Mouse (Mus musculus) lung, postnatal 0 days (tissue): ENCODE measurements around the gene Ric8b. TPM values are rescaled to one million over a fixed set of nuclear protein-coding genes. Genes with fewer than 3 reads are reported as not detected.

ENCODE experiments used
- ATAC-seq: fragments of 200-750 bp; cut with Nextera tagmentation; 2 replicates; pipeline ENCODE4 v1.8.0; 2017; ENCODE audit warnings: moderate library complexity
- DNase-seq: peaks from one replicate; pipeline ENCODE4 v3.0.0-alpha.2; 2016; ENCODE audit warnings: low spot score
- H3K27ac ChIP-seq: fragments of 300-500 bp; sonication (generic); 2 replicates; pipeline ENCODE4 v1.5.1; 2014; ENCODE audit warnings: antibody characterized with exemption, mild to moderate bottlenecking, low read length, mixed read lengths
- H3K27me3 ChIP-seq: fragments of 300-500 bp; sonication (generic); replicated peaks from 2 replicates; pipeline ENCODE4 v1.6.1; 2014; ENCODE audit warnings: low read length, mixed read lengths; ENCODE audit not compliant: insufficient read depth
- H3K36me3 ChIP-seq: fragments of 300-500 bp; sonication (generic); 2 replicates; pipeline ENCODE4 v1.6.1; 2014; ENCODE audit warnings: low read length, mixed read lengths; ENCODE audit not compliant: insufficient read depth
- H3K4me1 ChIP-seq: fragments of 300-500 bp; sonication (generic); 2 replicates; pipeline ENCODE4 v1.6.1; 2014; ENCODE audit warnings: antibody characterized with exemption, low read depth, low read length, mixed read lengths; ENCODE audit not compliant: insufficient read depth
- H3K4me2 ChIP-seq: fragments of 300-500 bp; sonication (generic); replicated peaks from 2 replicates; pipeline ENCODE4 v1.6.1; 2014; ENCODE audit warnings: low read depth, mild to moderate bottlenecking, low read length, moderate library complexity, mixed read lengths
- H3K4me3 ChIP-seq: fragments of 300-500 bp; sonication (generic); 2 replicates; pipeline ENCODE4 v1.5.1; 2014; ENCODE audit warnings: low read depth, low read length
- H3K9ac ChIP-seq: fragments of 300-500 bp; sonication (generic); replicated peaks from 2 replicates; pipeline ENCODE4 v1.6.1; 2014; ENCODE audit warnings: low read depth, mild to moderate bottlenecking
- H3K9me3 ChIP-seq: fragments of 300-500 bp; sonication (generic); 2 replicates; pipeline ENCODE4 v1.6.1; 2016; ENCODE audit warnings: low read length, mixed read lengths
- CTCF ChIP-seq: IDR thresholded peaks from 2 replicates; pipeline ENCODE4 v1.5.1; 2016; ENCODE audit warnings: antibody characterized with exemption, mild to moderate bottlenecking
- EP300 ChIP-seq: IDR thresholded peaks from 2 replicates; pipeline ENCODE4 v1.6.1; 2016; ENCODE audit warnings: antibody characterized with exemption, mild to moderate bottlenecking, control low read depth
- WGBS: fragments of 180-500 bp; shearing (Covaris S2); extraction: QIAGEN DNeasy Blood & Tissue Kit; methylation state at CpG from one replicate; pipeline ENCODE4 v1.1.7; 2014; 5-methylcytosine and 5-hydroxymethylcytosine counted together
- polyA plus RNA-seq: library from polyadenylated mRNA; unstranded; fragments of >200 nt; fragmentation: Nextera tagmentation; extraction: Ambion mirVana; gene quantifications from 2 replicates; pipeline ENCODE4 v1.2.1, GENCODE M21; 2015

Ric8b gene
- polyA plus RNA-seq, 1 experiment from 2014 or later, result 9.6 TPM

DNA sequence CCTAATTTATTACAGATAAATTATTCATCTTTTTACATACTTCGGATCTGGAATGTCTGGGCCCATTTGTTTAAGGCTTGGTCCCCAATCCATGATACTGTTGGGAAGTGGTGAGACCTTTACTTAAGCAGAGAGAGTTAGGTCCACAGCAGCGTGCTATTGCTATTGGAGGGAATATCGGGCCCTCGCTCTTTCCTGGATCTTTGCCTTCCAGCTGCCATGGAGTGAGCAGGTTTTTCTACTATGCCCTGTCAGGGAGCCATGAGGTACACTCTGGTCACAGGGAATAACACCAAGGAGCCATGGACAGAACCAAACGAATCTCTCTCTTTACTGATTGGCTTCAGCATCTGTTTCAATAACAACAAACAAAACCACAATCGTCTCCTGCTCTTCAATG is 1.9 kb upstream of the Ric8b start:
- no peaks in the 10 kb centered on the region for H3K9me3 ChIP-seq
- H3K4me2 ChIP-seq, result no peak overlapping the region
- H3K27ac ChIP-seq, result no peak overlapping the region
- TF ChIP-seq CTCF (no peak), EP300 (no peak)
- no peak overlapping the region for H3K4me3 ChIP-seq
- DNase-seq (no peak), ATAC-seq (no peak)
- no peaks in the 10 kb centered on the region for H3K36me3 ChIP-seq
- H3K9ac ChIP-seq, result no peak overlapping the region
- peaks cover 6% of the 10 kb centered on the region; the same call in 1 of the 2 replicates for H3K4me1 ChIP-seq
- no peaks in the 10 kb centered on the region for H3K27me3 ChIP-seq
- WGBS, result 78% methylated on average over 6 of the region's 6 CpGs

- Histone ChIP-seq H3K4me3 (peak overlapping the region; percentile 85), H3K4me1 (peaks cover 6% of the 10 kb centered on the region; the same call in 1 of the 2 replicates), H3K9me3 (no peaks in the 10 kb centered on the region), H3K4me2 (peak overlapping the region; percentile 85), H3K36me3 (no peaks in the 10 kb centered on the region), H3K27me3 (no peaks in the 10 kb centered on the region), H3K27ac (peak overlapping the region; percentile 96), H3K9ac (peak overlapping the region; percentile 69)
- TF ChIP-seq EP300, result no peak
- TF ChIP-seq CTCF, result no peak
- under 1% methylated on average over 21 of the region's 27 CpGs for WGBS
- ATAC-seq (no peak), DNase-seq (no peak)
These were observed 297 bp downstream of the Ric8b start for GRCm38 (mm10) chr10:84917731-84918095.

DNA sequence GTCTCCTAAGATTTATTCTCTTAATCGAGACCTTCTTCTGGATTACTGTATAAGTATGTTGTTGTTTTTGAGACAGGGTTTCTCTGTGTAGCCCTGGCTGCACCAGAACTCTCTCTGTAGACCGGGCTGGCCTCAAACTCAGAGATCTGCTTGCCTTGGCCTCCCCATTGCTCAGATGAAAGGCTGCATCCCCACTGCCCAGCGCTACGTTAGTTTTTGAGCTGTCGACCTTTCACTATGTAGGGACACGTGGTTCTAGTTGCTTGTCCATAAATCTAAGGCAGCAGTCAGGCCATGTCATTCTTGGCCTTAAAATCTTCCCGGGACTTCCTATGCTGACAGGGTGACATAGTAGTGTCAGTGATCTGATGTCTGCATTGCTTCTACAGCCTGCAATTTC is 8.9 kb downstream of the Ric8b start:
- Histone ChIP-seq H3K27me3 (no peaks in the 10 kb centered on the region), H3K27ac (no peak overlapping the region), H3K9me3 (no peaks in the 10 kb centered on the region), H3K9ac (no peak overlapping the region), H3K4me3 (no peak overlapping the region), H3K4me1 (peaks cover 4% of the 10 kb centered on the region; the same call in 1 of the 2 replicates), H3K4me2 (no peak overlapping the region), H3K36me3 (peaks cover 8% of the 10 kb centered on the region; the same call in 1 of the 2 replicates)
- no peak for ATAC-seq
- 70% methylated on average over 7 of the region's 7 CpGs for WGBS
- no peak for TF ChIP-seq CTCF
- TF ChIP-seq EP300, result no peak
- no peak for DNase-seq

DNA sequence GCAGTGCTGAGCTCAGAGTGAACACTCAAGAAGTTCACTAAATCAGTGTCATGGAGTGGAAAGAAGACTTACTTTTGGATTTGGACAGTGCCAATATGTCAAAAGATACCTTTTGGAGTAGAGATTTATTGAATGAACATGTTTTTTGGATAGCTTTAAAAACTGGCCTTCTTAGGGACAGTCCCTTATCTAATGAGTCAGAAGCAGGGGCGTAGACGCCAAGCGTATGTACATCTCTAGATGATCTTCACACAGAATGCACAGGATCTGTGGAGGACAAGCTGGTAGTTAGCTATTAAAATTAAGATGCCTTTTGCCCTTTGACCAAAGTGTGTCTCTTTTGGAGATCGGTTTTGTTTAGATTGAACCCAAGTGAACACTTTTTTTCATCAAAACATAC is 9.5 kb downstream of the Ric8b start:
- H3K9ac ChIP-seq, result no peak overlapping the region
- TF ChIP-seq EP300, result no peak
- no peak for TF ChIP-seq CTCF
- 90% methylated on average over 4 of the region's 4 CpGs for WGBS
- H3K4me2 ChIP-seq, result no peak overlapping the region
- H3K27ac ChIP-seq, result no peak overlapping the region
- H3K36me3 ChIP-seq, result peaks cover 8% of the 10 kb centered on the region; the same call in 1 of the 2 replicates
- ATAC-seq (no peak), DNase-seq (no peak)
- no peaks in the 10 kb centered on the region for H3K9me3 ChIP-seq
- no peaks in the 10 kb centered on the region for H3K27me3 ChIP-seq
- peaks cover 4% of the 10 kb centered on the region; the same call in 1 of the 2 replicates for H3K4me1 ChIP-seq
- H3K4me3 ChIP-seq, result no peak overlapping the region

DNA sequence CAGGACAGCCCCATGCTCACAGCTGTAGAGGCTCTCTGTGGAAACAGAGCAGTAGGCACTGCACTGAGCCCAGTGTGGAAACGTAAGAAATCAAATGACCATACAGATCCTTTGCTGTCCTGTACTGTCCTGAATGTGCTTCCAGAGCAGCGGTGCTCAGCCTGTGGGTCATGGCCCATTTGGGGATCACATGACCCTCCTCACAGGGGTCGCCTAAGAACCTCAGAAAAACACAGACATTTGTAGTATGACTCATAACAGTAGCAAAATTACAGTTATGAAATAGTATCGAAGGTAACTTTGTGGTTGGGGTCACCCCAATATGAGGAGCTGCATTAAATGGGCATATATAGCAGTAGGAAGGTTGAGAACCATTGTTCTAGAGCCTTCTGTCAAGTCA is 11.0 kb downstream of the Ric8b start:
- WGBS, result 93% methylated on average over 4 of the region's 4 CpGs
- H3K4me3 ChIP-seq, result no peak overlapping the region
- H3K4me2 ChIP-seq, result no peak overlapping the region
- H3K27me3 ChIP-seq, result no peaks in the 10 kb centered on the region
- no peaks in the 10 kb centered on the region for H3K9me3 ChIP-seq
- DNase-seq (no peak), ATAC-seq (no peak)
- H3K4me1 ChIP-seq, result peaks cover 4% of the 10 kb centered on the region; the same call in 1 of the 2 replicates
- no peak overlapping the region for H3K27ac ChIP-seq
- H3K9ac ChIP-seq, result no peak overlapping the region
- H3K36me3 ChIP-seq, result peaks cover 8% of the 10 kb centered on the region; the same call in 1 of the 2 replicates
- TF ChIP-seq CTCF, result no peak
- TF ChIP-seq EP300, result no peak

GRCm38 (mm10) chr10:84935553-84936209 is 18.3 kb downstream of the Ric8b start:
- Histone ChIP-seq H3K9ac (no peak overlapping the region), H3K4me2 (no peak overlapping the region), H3K27me3 (no peaks in the 10 kb centered on the region), H3K27ac (no peak overlapping the region), H3K9me3 (no peaks in the 10 kb centered on the region), H3K36me3 (no peaks in the 10 kb centered on the region), H3K4me3 (no peak overlapping the region), H3K4me1 (no peaks in the 10 kb centered on the region)
- DNase-seq, result no peak
- WGBS, result 78% methylated on average over 7 of the region's 7 CpGs
- ATAC-seq, result no peak
- TF ChIP-seq EP300 (no peak), CTCF (no peak)
